Mouse (Mus musculus): ENCODE results near the gene Pmm1.
"Not testable (repeated sequence)": the region's sequence is repeated elsewhere in the genome, so short reads cannot be mapped to it uniquely, and the experiment has no call there.

Gene Pmm1

DNA sequence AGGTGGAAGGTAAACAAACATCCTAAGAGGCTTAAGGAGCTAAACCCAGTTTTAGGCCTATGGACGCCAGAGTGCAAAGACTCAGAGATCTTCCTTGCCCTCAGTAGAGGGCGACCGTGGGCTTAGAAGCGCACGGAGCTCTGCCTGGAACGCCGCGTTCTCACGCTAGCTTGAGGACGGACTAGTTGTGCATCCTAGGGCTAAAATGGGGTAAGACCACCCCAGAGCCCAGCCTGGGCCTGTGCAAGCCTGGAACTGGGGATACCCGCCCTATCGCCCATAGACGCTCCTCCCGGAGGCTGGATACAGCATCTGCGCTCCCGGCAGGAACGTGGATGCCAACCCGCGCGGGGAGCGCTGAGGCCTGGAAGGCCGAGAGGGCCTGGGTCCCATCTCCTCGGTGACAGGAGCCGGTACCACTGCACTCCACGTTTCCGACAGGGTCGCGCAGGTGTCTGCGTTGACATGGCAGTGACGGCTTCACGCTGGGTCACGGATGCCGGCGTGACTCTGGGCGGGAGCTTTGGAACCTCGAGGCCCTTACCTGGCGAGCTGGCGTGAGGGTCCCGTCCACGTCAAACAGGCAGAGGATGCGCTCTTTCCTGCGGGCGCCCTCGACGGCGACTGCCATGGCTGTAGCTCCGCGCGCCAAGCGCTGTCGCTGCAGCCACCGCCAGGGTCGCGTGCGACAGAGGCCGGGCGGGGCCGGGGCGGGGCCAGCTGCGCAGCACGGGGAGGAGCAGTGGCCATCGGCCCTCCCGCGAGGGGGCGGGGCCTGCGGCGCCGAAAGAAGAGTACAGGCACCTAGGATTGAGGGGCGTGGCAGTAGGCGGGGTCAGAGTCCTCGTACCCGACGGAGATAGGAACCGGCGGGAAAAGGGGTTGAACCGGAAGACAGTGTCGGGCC, at the start of gene Pmm1:
Gene Pmm1 (minus strand): TSS at position 760 of the 907 bp plus-strand sequence.
- in situ Hi-C loops (cut with MboI, MseI) = no loop called here

- in situ Hi-C loops (cut with MboI, MseI) = no loop called here
Measured at GRCm38 (mm10) chr15:82004257-82004656, 43.5 kb upstream of the Pmm1 start.

GRCm38 (mm10) chr15:81993992-81994391, 33.3 kb upstream of the Pmm1 start:
- in situ Hi-C loops (cut with MboI, MseI) = no loop called here

GRCm38 (mm10) chr15:81990549-81990948, 29.8 kb upstream of the Pmm1 start:
- in situ Hi-C loops (cut with MboI, MseI) = no loop called here

DNA sequence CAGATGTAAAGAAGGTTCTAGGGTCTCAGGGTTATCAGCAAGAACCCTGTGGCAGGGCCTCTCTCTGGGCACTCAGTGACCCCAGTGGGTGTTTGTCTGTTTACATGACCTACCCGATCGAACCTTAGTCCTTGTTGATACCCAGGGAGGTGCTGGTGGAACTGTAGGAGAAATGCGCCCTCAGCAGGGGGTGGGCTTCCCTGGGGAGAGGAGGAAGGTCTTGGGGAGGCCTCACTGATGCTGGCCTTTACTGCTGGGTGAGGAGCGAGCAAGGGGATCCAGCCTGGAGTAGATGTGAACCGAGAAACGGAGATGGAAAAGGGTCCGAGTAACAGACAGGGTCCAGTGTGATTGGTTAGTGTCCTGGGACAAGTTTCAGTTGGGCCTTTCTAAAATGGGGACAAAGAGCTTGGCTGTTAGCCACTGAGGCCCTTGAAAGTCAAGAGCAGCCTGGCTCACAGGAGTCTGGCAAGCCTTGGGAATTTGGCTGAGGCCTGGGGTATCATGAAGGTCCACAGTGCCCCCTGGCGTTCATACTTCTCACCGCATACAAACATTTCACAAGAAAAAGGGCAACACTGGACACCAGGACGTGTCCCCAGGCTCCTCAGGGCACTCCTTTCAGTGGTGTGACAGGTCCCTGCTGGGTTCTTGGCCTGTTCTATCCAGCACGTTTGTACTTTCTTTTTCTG, 28.8 kb upstream of the Pmm1 start:
- in situ Hi-C loops (cut with MboI, MseI) = no loop called here

GRCm38 (mm10) chr15:81987646-81988045, 26.9 kb upstream of the Pmm1 start, which contains the start of gene Xrcc6:
Gene Xrcc6 (plus strand): TSS chr15:81987835.
- in situ Hi-C loops (cut with MboI, MseI) = no loop called here

- in situ Hi-C loops (cut with MboI, MseI) = no loop called here
Measured at GRCm38 (mm10) chr15:81985267-81986161, 24.8 kb upstream of the Pmm1 start.

- in situ Hi-C loops (cut with MboI, MseI) = no loop called here
Measured at GRCm38 (mm10) chr15:81982173-81982572, 21.4 kb upstream of the Pmm1 start.

DNA sequence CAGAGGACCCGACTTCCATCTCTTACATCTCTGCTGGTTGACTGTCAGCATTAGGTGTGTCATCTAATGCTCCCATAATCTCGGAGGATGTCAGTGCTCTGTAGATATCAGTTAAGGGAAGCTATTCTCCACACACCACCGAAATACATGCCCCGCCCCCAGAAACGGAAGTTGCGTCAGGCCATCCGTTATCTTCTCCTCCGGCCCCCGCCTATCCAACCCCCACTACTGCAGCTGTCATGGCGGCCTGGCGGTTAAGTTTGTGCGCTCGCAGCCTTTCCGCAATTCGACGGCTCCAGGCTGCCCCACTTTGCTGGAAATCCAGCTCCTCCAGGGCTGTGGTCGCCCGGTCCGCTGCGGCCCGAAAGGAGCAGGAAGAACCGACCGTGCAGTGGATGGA, 19.6 kb upstream of the Pmm1 start, which contains the start of gene 1700029P11Rik:
Gene 1700029P11Rik (plus strand): TSS at position 220 of the 400 bp plus-strand sequence.
- in situ Hi-C loops (cut with MboI, MseI) = no loop called here

GRCm38 (mm10) chr15:81975156-81975555, 14.4 kb upstream of the Pmm1 start:
- in situ Hi-C loops (cut with MboI, MseI) = not testable (repeated sequence)

GRCm38 (mm10) chr15:81970498-81970897, 9.8 kb upstream of the Pmm1 start:
- in situ Hi-C loops (cut with MboI, MseI) = not testable (repeated sequence)

- in situ Hi-C loops (cut with MboI, MseI) = not testable (repeated sequence)
Measured at GRCm38 (mm10) chr15:81969635-81970034, 8.9 kb upstream of the Pmm1 start.

- in situ Hi-C loops (cut with MboI, MseI) = no loop called here
Measured at GRCm38 (mm10) chr15:81969173-81969572, 8.4 kb upstream of the Pmm1 start.

DNA sequence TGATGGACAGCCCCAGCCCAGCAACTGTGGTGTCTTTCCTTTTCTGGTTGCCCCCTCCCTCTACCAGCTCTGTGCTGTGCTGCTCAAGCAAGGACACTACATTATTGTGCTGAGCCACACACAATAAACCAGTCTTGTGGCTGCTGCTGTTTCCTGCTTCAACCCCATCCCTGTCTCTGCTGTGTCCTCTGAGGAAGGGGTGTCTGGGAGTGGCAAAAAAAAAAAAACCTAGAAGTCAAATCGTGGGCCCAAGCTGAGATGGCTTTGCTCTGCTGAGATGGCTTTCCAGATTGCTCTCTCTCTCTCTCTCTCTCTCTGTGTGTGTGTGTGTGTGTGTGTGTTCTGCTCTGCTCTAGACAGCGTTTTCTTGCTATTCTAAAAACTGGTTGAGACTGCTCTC, 7.7 kb upstream of the Pmm1 start:
- in situ Hi-C loops (cut with MboI, MseI) = no loop called here

DNA sequence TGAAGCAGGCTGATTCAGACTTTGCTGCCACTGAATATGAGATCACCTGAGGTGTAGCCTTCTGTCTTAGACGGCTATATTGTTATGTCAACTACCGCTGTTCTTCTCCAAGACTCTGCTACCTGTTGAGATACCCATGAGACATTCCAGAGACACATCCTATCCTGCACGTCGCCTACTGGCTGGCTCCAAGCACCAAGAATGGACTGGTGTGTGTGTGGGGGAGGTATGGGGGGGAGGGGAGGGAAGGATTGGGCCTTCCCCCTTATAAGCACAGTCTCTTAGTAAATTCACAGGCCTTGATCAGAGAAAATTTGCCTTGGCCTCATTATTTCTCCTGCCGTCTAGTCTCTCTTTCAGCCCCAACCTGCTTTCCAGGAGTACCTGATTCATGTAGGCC, 7.1 kb upstream of the Pmm1 start:
- in situ Hi-C loops (cut with MboI, MseI) = no loop called here

- in situ Hi-C loops (cut with MboI, MseI) = no loop called here
Measured at GRCm38 (mm10) chr15:81966062-81966829, 5.5 kb upstream of the Pmm1 start.

DNA sequence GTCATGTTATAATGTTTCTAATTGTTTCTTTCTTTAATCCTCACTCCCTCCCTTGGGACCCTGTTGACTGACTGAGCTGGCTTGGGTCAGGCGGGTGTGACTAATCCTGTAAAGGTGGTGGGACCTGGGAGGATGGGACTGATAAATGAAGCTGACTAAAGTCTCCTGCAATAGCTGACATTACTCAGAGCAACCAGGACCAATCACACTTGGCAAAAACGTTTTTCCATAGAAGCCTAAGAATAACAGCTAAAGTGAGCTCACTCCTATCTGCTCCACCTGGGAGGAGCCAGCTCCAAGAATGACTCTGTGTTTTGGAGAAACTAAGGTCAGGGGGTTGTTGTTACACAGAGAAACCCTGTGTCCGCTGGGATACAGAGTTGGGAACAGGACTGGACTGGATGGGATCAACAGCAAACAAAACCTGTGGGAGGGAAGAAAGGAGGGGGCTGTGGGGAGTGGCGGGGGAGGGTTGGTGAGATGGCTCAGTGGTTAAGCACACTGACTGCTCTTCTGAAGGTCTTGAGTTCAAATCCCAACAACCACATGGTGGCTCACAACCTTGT, 4.3 kb upstream of the Pmm1 start:
- in situ Hi-C loops (cut with MboI, MseI) = no loop called here

- in situ Hi-C loops (cut with MboI, MseI) = no loop called here
Measured at GRCm38 (mm10) chr15:81964262-81964661, 3.5 kb upstream of the Pmm1 start.

DNA sequence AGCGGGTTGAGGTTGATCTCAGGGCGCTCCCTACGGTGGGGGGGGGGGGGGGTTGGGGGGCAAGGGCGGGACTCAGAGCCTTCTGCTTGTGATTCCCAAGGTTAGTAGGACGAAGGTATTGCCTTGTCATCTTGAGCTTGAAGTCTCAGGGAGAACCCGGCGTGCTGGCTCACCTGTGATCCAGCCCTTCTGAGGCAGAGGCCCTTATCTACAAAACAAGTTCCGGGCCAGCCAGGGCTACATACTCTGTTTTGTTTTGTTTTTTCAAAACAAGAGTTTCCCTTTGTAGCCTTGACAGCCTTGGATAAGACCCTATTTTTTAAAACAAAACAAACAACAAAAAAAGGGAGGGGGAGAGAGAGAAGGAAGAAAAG, 335 bp upstream of the Pmm1 start:
- in situ Hi-C loops (cut with MboI, MseI) = no loop called here

GRCm38 (mm10) chr15:81958906-81959305, 1.8 kb downstream of the Pmm1 start:
- in situ Hi-C loops (cut with MboI, MseI) = no loop called here

GRCm38 (mm10) chr15:81957598-81957997, 3.1 kb downstream of the Pmm1 start:
- in situ Hi-C loops (cut with MboI, MseI) = no loop called here
